Mouse (Mus musculus) CD8-positive naive resting alpha-beta T cell, adult 2 months (primary cell): ENCODE results near the gene Zc3h12a.

Experiments
- DNase-seq, 2 experiments: peaks; one replicate each; pipeline ENCODE4 v3.0.0; 2022; ENCODE audit warnings: low read depth in 2 of 2, low spot score in 2 of 2

Gene Zc3h12a

DNA sequence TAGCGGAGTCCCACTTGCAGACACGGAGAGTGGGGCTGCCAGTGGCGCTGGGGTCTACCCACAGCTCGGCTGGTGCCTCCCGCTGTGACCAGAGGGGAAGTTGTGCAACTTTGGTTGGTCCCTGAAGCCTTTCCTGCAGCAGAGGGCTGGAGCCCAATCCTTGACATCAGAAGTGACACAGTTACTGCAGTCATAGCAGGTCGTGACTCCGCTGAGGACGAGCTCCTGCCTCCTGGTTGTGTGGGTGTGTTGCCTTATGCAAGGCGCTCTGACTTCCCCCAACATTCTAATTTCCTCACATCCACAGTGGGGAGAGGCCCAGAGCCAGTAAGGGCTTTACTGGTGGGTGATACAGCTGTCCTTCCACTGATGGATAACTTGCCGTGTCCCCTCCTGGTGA, 17.6 kb upstream of the Zc3h12a start:
- no peak for DNase-seq

DNA sequence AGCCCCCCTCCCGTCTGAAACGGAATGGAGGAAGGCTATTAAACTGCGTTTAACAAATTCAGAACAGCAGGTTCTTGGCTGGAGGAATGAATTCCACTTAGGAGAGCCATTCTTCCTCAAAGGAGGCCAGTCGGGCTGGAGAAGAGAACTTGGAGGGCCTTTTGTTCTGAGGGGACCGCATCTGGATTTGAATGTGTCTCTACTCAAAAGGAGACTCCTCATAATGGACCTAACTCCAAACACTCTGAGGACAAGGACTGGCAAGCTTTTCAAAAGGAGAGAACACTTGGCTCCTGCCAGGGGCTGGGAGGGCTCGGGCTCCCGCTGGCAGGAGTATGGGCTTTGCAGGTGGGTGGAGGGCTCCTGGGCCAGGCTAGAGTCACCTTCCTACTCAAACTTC, 17.0 kb upstream of the Zc3h12a start:
- DNase-seq: no peak

GRCm38 (mm10) chr4:125144211-125144610, 16.6 kb upstream of the Zc3h12a start:
- DNase-seq: no peak

DNA sequence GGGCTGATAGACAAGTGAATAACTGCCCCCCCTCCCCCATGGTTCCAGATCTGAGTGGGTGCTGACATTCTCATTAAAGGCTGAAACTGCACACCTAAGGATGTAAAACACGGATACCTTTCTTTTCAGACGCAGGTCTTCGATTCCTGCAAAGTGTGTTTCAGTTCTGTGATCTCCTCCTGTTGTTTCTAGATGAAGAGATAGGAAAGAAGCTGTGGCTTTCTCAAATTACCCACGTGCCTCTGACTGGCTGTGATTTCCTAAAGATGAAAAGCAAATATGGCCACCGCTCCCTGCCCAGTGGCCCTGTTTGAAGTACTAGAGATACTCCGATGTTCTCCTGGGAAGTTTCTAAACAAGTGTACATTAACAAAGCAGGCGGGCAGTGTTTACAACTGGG, 10.7 kb upstream of the Zc3h12a start:
- DNase-seq: no peak

DNA sequence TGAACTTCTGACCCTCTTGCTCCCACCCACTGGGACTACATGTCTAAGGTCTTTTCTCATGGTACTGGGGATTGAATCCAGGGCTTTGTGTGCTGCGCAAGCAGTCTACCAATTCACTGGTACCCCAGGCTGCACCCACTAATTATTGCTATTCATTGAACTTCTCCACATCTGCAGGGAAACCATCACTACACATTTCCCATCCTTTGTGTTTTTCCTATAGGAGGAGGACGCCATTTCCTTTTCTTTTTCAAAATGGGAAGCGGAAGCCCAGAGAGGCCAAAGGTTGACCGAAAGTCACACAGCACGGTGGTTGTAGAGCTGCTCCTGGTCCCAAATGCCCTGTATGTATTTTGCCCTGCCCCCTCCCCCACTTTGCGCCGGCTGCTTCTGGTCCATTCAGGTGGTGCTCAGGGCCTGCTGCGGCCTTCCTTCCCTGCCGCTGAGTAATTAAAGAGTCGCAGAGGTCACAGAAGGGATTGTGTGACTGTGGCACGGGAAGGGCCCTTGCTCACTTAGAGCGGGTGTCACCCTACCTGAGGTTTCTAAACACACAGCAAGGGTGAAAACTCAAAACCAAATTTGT, 8.8 kb upstream of the Zc3h12a start:
- DNase-seq: no peak

DNA sequence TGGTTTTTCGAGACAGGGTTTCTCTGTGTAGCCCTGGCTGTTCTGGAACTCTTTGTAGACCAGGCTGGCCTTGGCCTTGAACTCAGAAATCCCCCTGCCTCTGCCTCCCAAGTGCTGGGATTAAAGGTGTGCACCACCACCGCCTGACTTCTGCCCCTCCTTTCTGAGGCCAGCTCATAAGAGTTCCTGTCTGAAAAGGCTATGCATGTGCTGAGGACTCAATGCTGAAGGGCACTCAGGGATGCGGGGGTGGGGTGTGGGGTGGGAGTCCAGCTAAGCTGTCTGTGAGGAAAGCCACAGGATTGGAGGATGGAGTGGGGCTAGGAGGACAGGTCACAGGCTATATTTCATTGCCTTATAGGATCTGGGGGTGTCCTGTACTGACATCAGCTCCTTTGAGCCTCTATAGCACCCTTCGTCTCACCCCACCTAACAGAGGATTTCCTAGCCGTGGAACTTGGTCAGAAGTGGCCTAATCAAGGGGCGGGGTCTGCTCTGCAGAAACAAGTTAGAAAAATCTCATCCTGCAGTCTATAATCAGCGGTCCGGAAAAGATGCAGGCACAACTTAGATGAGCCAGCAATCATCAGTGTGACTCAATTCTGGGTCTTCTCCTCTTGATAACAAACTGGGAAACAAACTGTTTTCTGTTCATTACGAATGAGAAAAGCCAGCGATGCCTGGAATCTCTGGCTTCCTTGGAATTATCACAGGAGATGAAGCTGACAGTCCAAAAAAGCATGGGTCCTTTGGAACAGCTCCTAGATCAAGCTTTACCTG, 7.6 kb upstream of the Zc3h12a start:
- no peak for DNase-seq

GRCm38 (mm10) chr4:125134631-125135030, 7.0 kb upstream of the Zc3h12a start:
- no peak for DNase-seq

- no peak for DNase-seq
Observed at GRCm38 (mm10) chr4:125134192-125134591, 6.6 kb upstream of the Zc3h12a start.

DNA sequence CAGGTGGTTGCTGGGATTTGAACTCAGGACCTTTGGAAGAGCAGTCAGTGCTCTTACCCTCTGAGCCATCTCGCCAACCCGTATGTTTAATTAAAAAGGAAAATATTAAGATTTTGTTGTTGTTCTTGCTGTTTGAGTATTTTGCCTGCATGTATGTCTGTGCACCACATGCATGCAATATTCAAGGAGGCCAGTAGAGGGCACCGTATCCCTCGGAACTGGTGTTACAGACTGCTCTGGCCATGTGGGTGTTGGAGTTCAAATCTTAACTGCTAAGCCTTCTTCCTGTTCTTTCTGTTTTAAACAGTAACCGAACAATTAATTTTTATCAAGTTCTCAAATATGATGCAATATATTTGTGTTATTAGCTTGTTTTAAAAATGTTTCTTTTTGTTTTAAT, 4.8 kb upstream of the Zc3h12a start:
- DNase-seq: peak; percentile 69 to 79

DNA sequence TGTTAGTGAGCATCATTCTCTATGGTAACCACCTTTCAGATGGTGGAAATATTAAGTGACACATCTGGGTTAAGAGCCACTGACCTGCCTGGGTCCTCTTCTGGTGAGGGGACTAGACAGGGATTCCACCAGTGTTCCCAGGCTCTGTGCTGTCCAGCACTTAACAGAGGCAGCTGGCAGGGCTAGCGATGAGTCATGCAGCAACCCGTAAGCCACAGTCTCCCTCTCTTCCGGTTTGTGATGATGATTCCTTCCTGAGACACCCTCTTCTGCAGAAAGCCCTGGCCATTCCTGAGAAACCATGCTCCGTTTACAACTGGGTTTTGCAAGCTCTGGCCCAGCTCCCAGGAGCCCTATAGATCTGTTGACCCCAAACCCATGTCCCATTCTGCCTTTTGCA, 3.9 kb upstream of the Zc3h12a start:
- DNase-seq: no peak

- no peak for DNase-seq
Observed at GRCm38 (mm10) chr4:125126761-125127160, 879 bp downstream of the Zc3h12a start.

DNA sequence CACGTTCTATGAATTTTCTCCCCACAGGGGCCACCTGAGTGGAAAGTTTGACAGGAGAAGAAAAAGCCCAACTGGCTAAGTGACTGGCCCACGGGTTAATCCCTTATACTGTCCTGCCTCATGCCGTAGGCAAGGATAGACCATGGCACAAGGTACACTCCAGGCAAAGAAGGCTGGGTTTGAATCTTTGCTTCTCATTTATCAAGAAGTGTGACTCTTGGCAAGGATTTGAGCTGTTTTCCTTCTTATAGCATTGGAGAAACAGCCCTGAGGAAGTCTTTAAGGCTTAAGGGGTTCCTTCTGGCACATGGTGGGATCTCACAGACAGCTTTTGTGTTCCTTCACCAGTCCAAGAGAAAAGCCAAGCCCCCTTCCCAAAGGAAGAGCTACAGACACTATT, 1.5 kb downstream of the Zc3h12a start:
- DNase-seq: no peak

- DNase-seq: no peak
Observed at GRCm38 (mm10) chr4:125125361-125125921, 2.2 kb downstream of the Zc3h12a start.

DNA sequence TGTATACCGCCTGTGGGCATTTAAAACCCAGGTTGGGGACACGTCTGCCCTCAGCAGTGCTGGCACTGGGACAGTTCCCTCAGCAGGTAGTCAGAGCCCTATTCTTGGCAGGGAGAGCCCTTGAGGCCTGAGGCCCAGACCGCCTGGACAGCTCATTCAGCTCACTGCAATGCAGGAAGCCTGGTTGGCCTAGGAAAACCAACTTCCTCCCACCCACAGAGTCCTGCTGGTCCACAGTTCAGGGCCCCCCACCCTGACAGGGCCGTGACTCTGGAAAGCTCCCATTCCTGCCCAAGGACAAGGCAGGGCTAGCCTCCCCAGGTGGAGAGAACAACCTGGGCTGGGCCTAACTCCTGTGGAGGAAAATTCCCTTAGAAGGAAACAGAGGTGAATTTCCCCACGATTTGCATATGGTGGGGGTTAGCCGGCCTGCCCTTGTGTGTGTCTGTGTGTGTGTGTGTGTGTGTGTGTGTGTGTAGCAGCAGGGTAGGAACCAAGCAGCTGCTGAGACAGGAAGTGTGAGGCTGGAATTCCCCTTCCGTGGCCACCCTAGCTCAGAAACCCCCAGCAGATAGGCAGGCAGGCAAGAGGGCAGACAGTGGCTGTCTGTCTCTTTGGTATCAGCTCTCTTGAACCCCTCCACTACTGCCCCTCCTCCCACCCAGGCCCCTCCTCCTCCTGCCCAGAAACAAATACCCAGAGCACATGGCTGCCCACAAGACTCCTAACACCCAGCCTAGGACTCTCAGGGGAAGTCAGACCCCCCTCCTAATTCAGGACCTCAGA, 3.0 kb downstream of the Zc3h12a start:
- peak; percentile 80 to 82 for DNase-seq

DNA sequence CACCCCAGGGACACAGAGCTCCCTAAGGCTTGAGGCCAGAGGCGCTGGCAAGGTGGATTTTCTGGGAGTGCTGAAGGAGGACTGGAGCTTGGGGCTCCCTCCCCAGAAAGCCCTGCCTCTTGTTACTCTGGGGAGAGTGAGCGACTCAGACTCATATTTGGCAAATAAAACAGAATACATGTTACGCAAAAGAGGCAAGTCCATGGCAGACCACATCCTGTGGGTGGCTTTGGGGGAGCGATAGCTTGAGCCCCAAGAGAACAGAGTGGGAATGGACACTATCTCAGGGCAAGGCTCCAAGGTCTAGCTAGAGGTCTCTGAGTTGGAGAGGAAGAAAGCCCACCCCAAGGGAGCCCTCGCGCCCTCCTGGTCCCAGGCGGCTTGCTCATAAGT, 4.4 kb downstream of the Zc3h12a start:
- DNase-seq: no peak

DNA sequence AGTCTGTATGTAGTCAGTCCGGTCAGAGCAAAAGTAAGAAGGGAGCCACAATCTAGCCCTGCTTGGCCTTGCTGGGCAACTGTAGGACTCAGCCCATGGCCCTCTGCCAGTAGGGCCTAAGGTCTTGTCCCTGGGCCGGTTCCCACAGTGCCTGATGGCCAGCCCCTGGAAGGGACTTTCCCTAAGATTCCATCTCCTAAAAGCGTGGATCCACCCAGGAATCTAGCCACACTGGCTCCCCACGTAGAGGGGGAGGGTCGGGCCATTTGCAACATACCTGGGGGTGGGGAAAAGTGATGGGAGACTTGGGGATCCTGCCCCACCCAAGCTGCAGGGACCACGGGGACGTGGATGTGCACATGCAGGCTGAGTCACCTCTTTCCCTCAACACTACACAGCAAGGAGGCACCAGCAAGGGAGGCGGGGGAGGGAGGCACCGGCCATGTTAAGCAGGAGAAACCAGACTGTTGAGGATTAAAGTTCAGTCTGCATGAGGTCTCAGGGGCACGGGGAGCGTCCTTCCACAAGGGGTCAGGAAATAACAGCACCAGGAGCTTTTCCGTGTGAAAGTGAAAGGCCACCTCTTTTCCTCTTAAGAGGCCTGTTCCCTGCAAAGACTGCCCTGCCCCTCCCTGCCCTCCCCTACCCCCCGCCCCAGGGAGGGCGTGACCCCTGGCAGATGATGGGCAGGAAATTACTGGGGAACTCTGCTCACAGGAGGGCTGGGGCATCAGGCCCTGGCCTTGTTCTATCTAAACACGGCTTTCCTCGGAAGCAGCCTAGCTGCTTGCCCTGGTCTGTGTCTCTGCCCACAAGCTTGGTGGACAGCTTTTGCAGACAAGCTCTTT, 5.0 kb downstream of the Zc3h12a start:
- DNase-seq: no peak

DNA sequence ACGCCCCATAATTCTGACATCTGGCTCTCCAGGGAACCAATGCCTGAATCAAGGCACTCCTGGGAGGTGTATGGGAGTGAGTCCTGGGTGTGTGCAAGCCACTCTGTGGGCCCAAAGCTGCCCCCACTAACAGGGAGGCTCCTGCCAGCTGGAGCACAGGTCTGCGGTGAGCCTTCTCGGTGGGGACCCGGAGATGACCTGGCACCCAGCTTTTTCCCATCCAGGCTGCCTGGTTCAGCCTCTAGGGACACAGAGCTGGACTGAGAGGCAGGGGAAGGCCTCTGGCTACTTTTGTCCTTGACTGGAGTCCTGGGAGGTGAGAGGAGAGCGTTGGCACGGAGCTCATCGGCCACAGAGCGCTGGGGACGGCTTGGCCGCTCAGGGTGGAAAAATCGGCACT, 7.9 kb downstream of the Zc3h12a start:
- DNase-seq: no peak

DNA sequence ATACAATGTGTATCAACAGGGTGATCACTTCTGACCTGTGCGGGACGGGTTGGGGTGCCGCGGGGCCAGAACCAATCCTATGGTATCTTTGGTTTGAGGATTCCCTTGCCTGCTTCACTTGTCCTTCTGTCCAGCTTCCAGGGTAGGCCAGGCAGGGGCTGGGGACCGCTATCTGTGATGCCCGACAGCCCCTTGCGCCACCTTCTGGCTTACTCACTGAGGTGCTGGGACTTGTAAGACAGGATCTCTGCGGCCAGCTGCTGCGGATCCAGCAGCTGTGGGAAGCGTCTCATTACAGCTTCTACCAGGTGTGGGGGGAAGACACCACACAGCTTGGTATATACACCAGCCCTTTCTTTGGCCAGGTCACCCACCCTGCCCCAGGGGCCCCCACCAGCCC, 8.6 kb downstream of the Zc3h12a start:
- no peak for DNase-seq

DNA sequence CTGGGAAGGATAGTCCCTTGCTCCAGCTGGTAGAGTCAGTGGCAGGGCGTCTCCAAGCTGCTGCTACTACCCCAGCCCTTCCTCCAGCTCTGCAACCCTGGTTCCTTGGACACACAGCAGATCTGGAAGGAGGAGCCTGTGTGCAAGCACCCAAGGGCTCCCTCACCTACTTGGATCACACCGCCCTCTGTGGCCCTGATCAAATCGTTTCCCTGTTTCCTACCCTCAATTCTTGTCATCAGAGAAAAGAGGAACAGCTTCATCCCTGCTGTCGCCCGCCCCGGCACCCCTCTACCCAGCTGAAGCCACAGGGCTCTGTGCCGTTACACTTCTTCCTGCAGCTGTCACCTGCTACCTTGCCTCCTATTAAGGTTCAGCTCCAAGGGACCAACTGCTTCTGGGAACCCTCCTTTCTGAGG, 9.7 kb downstream of the Zc3h12a start:
- no peak for DNase-seq

DNA sequence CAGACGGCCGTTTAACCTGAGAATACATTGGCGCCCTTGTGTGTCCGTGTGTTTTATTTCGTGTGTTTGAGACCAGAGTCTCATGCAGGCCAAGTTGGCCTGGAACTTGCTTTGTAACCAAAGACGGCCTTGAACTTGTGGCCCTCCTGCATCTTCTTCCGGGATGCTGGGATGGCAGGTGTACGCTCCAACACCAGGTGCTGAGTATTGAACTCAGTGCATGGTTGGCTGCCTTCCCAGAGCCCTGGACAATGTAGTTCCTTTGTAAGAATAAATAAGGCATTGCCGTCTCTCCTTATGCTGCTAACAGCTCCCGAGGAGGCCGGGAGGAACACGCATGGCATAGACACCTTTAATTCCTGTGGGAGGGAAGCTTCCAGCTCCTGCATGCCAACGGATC, 10.7 kb downstream of the Zc3h12a start:
- DNase-seq: no peak
